Mouse (Mus musculus): ENCODE measurements around the gene Cyth2. TPM values are rescaled to one million over a fixed set of nuclear protein-coding genes. Genes with fewer than 3 reads are reported as not detected.

Gene Cyth2
- total RNA-seq, 2 experiments from 2014 or later = 34.6 to 35.8 TPM

Other genes with a start within 250 kb of the Cyth2 start
- 10 to 100 TPM; 37.2 to 37.8 TPM for gene Bcat2, start 244.4 kb downstream of the Cyth2 start, total RNA-seq (2021)
- gene Fgf21, start 199.1 kb downstream of the Cyth2 start, total RNA-seq (2021) = not detected
- gene Fut1, start 197.3 kb downstream of the Cyth2 start, total RNA-seq (2021) = under 1 TPM in 1 of 2 experiments, not detected in 1; 0.11 TPM
- gene Izumo1, start 192.8 kb downstream of the Cyth2 start, total RNA-seq (2021) = under 1 TPM; 0.12 to 0.18 TPM
- gene Rasip1, start 187.1 kb downstream of the Cyth2 start, total RNA-seq (2021) = 10 to 100 TPM; 14.1 to 16.1 TPM
- gene Mamstr, start 174.6 kb downstream of the Cyth2 start, total RNA-seq (2021) = 10 to 100 TPM; 60.3 to 85.3 TPM
- gene Fut2, start 148.2 kb downstream of the Cyth2 start, total RNA-seq (2021) = under 1 TPM; 0.58 to 0.66 TPM
- under 1 TPM; 0.51 to 0.62 TPM for gene Ntn5, start 130.6 kb downstream of the Cyth2 start, total RNA-seq (2021)
- gene Sec1, start 120.2 kb downstream of the Cyth2 start, total RNA-seq (2021) = under 1 TPM; 0.18 to 0.31 TPM
- gene Car11, start 114.7 kb downstream of the Cyth2 start, total RNA-seq (2021) = 1 to 10 TPM; 4.5 to 4.6 TPM
- gene Dbp, start 109.5 kb downstream of the Cyth2 start, total RNA-seq (2021) = 10 to 100 TPM; 20.6 to 32.8 TPM
- gene Rpl18, start 99.1 kb downstream of the Cyth2 start, total RNA-seq (2021) = 100 to 1,000 TPM; 607 to 662 TPM
- 10 to 100 TPM; 12.0 to 13.2 TPM for gene Sphk2, start 96.6 kb downstream of the Cyth2 start, total RNA-seq (2021)
- under 1 TPM; 0.16 TPM for gene Fam83e, start 93.4 kb downstream of the Cyth2 start, total RNA-seq (2021)
- not detected for gene Spaca4, start 88.8 kb downstream of the Cyth2 start, total RNA-seq (2021)
- under 1 TPM; 0.11 to 0.39 TPM for gene Lmtk3, start 30.8 kb downstream of the Cyth2 start, total RNA-seq (2021)
- not detected for gene Sult2b1, start 29.9 kb downstream of the Cyth2 start, total RNA-seq (2021)
- under 1 TPM; 0.16 to 0.18 TPM for gene Kcnj14, start 10.2 kb upstream of the Cyth2 start, total RNA-seq (2021)
- gene Grwd1, start 16.4 kb upstream of the Cyth2 start, total RNA-seq (2021) = 10 to 100 TPM; 10.5 to 16.5 TPM
- gene Kdelr1, start 58.2 kb upstream of the Cyth2 start, total RNA-seq (2021) = 10 to 100 TPM; 64.2 to 68.5 TPM
- under 1 TPM; 0.44 to 0.64 TPM for gene Grin2d, start 63.8 kb upstream of the Cyth2 start, total RNA-seq (2021)
- under 1 TPM in 1 of 2 experiments, not detected in 1; 0.24 TPM for gene Syngr4, start 82.1 kb upstream of the Cyth2 start, total RNA-seq (2021)
- 10 to 100 TPM; 49.2 to 61.0 TPM for gene Tmem143, start 82.4 kb upstream of the Cyth2 start, total RNA-seq (2021)
- 10 to 100 TPM; 21.5 to 31.1 TPM for gene Emp3, start 106.8 kb upstream of the Cyth2 start, total RNA-seq (2021)
- under 1 TPM; 0.39 to 0.78 TPM for gene Ccdc114, start 109.5 kb upstream of the Cyth2 start, total RNA-seq (2021)
- gene Abcc6, start 215.7 kb upstream of the Cyth2 start, total RNA-seq (2021) = under 1 TPM; 0.07 to 0.21 TPM
- gene Nomo1, start 219.1 kb upstream of the Cyth2 start, total RNA-seq (2021) = 10 to 100 TPM; 40.3 to 42.2 TPM

Data from gastrocnemius, postnatal 14 days (tissue).